Mouse (Mus musculus) liver, postnatal 0 days (tissue): ENCODE measurements at regions not wholly inside any gene's neighbourhood (a gene's known extent, or its start where the extent isn't known, plus 50 kb on each side); places are given as distances from the start of the nearest gene placed in this dataset.

Experiments
- CTCF ChIP-seq: sonication (generic); IDR thresholded peaks from 2 replicates; pipeline ENCODE4 v1.5.1; 2016; ENCODE audit warnings: antibody characterized with exemption, low read depth
- EP300 ChIP-seq: IDR thresholded peaks from 2 replicates; pipeline ENCODE4 v1.6.1; 2016; ENCODE audit warnings: antibody characterized with exemption, low read depth, mild to moderate bottlenecking

GRCm38 (mm10) chr13:70282731-70283130, 354.7 kb downstream of the Ice1 start:
- no peak for TF ChIP-seq EP300
- TF ChIP-seq CTCF = no peak
